Mouse (Mus musculus): ENCODE measurements around the gene Fut4.

GRCm38 (mm10) chr9:14724755-14725420, 27.3 kb downstream of the Fut4 start:
- no peak for TF ChIP-seq CTCF (IDR thresholded peaks at IDR 0.05; ENCODE audit: insufficient read depth, low read length)
- no peak for TF ChIP-seq POLR2A (IDR thresholded peaks at IDR 0.05; ENCODE audit: borderline replicate concordance, extremely low read depth, low read depth, low read length)
